Mouse (Mus musculus) hindbrain, embryonic 16.5 days (tissue): ENCODE results near the gene Frmd6. TPM values are rescaled to one million over a fixed set of nuclear protein-coding genes. Genes with fewer than 3 reads are reported as not detected.

ENCODE experiments used
- ATAC-seq: fragments of 200-750 bp; cut with Nextera tagmentation; 2 replicates; pipeline ENCODE4 v1.8.0; 2017; ENCODE audit warnings: moderate TSS enrichment, moderate library complexity
- H3K27ac ChIP-seq: fragments of 300-500 bp; sonication (generic); 2 replicates; pipeline ENCODE4 v1.5.1; 2014; ENCODE audit warnings: low read depth, mild to moderate bottlenecking, control low read depth, low read length, moderate library complexity
- H3K27me3 ChIP-seq: fragments of 300-500 bp; sonication (generic); replicated peaks from 2 replicates; pipeline ENCODE4 v1.6.1; 2014; ENCODE audit warnings: low read length; ENCODE audit not compliant: control insufficient read depth, insufficient read depth
- H3K36me3 ChIP-seq: fragments of 300-500 bp; sonication (generic); 2 replicates; pipeline ENCODE4 v1.6.1; 2014; ENCODE audit warnings: mild to moderate bottlenecking, low read length, moderate library complexity, mixed read lengths; ENCODE audit not compliant: control insufficient read depth, insufficient read depth
- H3K4me1 ChIP-seq: fragments of 300-500 bp; sonication (generic); 2 replicates; pipeline ENCODE4 v1.6.1; 2014; ENCODE audit warnings: low read depth, low read length; ENCODE audit not compliant: control insufficient read depth, insufficient read depth
- H3K4me2 ChIP-seq: fragments of 300-500 bp; sonication (generic); 2 replicates; pipeline ENCODE4 v1.6.1; 2014; ENCODE audit warnings: mild to moderate bottlenecking, low read length, control low read depth, moderate library complexity
- H3K4me3 ChIP-seq: fragments of 300-500 bp; sonication (generic); 2 replicates; pipeline ENCODE4 v1.5.1; 2014; ENCODE audit warnings: mild to moderate bottlenecking, low read length, control low read depth, moderate library complexity
- H3K9ac ChIP-seq: fragments of 300-500 bp; sonication (generic); 2 replicates; pipeline ENCODE4 v1.6.1; 2014; ENCODE audit warnings: low read depth, mild to moderate bottlenecking, control low read depth, low read length, moderate library complexity
- H3K9me3 ChIP-seq: fragments of 300-500 bp; sonication (generic); 2 replicates; pipeline ENCODE4 v1.6.1; 2014; ENCODE audit warnings: mild to moderate bottlenecking, low read length, moderate library complexity; ENCODE audit not compliant: control insufficient read depth
- WGBS: fragments of 180-500 bp; shearing (Covaris S2); extraction: QIAGEN DNeasy Blood & Tissue Kit; methylation state at CpG from one replicate; pipeline ENCODE4 v1.1.7; 2014; 5-methylcytosine and 5-hydroxymethylcytosine counted together
- polyA plus RNA-seq: library from polyadenylated mRNA; unstranded; fragments of >200 nt; fragmentation: Nextera tagmentation; extraction: Ambion mirVana; gene quantifications from 2 replicates; pipeline ENCODE4 v1.2.1, GENCODE M21; 2015

Frmd6 gene
- polyA plus RNA-seq, 1 experiment from 2014 or later: 6.9 TPM

DNA sequence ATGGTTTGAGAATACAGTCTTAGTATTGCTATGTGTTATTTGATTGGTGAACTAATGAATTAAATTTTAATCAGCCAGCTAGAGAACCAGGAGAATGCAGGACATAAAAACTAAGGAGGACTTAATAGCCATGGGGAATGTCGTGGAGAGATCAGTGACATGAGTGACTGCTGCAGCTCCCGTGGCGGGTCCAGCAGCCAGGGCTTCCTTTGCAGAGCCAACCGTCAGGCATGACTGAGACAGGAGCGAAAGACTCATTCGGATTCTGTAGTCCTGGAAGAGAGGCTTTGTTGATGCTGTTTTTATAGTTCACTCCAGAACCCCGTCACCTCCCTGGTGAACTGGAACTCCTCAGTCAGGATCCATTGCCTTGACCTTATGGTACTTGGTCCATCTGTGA lies 38.0 kb downstream of the Frmd6 start:
- no peaks in the 10 kb centered on the region for H3K36me3 ChIP-seq
- ATAC-seq: no peak

DNA sequence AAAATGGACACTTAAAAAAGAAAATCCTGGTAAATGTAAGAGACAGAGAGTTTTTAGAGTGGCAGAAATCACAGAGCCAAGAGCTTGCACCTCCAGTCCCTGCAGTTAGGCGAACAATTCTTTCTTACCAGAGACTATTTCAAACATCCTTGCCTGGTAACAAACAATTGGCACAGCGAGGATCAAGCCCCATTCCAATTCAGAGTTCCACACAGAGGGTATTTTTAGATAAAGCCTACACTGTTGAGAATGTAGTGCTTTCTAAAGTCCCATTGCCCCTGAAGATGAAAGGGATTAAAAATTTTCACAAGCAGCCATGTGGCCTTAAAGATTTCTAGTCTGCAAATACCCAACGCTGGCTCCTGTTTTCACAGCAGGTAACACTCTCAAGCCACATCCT lies 42.5 kb downstream of the Frmd6 start:
- WGBS: 47% methylated on average over 3 of the region's 3 CpGs
- no peak for ATAC-seq
- no peak overlapping the region for H3K4me3 ChIP-seq
- no peak overlapping the region for H3K9ac ChIP-seq
- H3K9me3 ChIP-seq: no peaks in the 10 kb centered on the region
- no peaks in the 10 kb centered on the region for H3K27me3 ChIP-seq
- H3K36me3 ChIP-seq: no peaks in the 10 kb centered on the region
- H3K27ac ChIP-seq: no peak overlapping the region
- H3K4me2 ChIP-seq: no peak overlapping the region
- H3K4me1 ChIP-seq: no peaks in the 10 kb centered on the region; the same call in 1 of the 2 replicates

More for the DNA sequence above, 38.0 kb downstream of the Frmd6 start:
- Histone ChIP-seq H3K4me3 (no peak overlapping the region), H3K9ac (no peak overlapping the region), H3K27me3 (no peaks in the 10 kb centered on the region), H3K27ac (no peak overlapping the region), H3K9me3 (no peaks in the 10 kb centered on the region), H3K4me1 (no peaks in the 10 kb centered on the region; the same call in 1 of the 2 replicates), H3K4me2 (no peak overlapping the region)
- 61% methylated on average over 7 of the region's 7 CpGs for WGBS

DNA sequence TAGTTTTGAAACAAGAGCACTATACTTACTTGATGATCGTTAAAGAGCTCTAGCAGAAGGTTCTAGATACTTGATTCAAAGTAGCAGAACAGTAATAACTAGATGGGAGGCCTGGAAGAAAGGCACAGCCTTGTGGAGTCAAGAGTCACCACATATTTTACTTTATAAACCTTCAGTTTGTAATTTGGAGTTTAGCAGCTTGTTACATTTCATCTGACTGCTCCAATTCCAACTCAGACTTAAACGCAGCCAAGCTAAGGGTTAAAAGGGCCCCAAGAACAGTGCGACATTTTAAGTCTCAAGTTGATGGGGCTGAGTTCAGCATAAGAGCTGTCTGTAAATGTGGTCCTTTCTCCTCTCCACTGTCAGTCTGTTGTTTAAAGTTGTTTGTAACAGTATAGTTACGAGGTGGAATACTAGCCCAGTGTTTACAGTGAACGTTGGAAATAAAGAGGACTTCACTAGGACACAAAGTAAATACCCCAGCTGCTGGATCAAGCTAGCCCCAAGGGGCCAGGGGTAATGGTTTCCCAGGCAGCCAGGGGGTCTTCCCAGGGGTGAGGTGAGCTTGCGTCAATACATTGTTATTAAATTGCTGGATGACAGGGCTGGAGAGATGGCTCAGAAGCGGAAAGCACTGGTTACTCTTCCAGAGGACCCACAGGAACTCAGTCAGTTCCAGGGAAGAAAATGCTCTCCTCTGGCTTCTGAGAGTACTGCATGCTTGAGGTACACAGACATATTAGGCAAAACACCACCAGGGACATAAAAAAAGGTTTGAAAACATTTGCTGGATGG lies 43.1 kb downstream of the Frmd6 start:
- no peak for ATAC-seq
- Histone ChIP-seq H3K27ac (no peak overlapping the region), H3K9ac (no peak overlapping the region), H3K4me2 (no peak overlapping the region), H3K9me3 (no peaks in the 10 kb centered on the region), H3K4me1 (no peaks in the 10 kb centered on the region; the same call in 1 of the 2 replicates), H3K36me3 (no peaks in the 10 kb centered on the region), H3K4me3 (no peak overlapping the region), H3K27me3 (no peaks in the 10 kb centered on the region)
- 47% methylated on average over 7 of the region's 7 CpGs for WGBS

- no peaks in the 10 kb centered on the region; the same call in 1 of the 2 replicates for H3K4me1 ChIP-seq
- no peak overlapping the region for H3K4me3 ChIP-seq
- H3K9me3 ChIP-seq: no peaks in the 10 kb centered on the region
- no peak overlapping the region for H3K9ac ChIP-seq
- no peaks in the 10 kb centered on the region for H3K36me3 ChIP-seq
- ATAC-seq: no peak
- H3K27ac ChIP-seq: no peak overlapping the region
- H3K27me3 ChIP-seq: no peaks in the 10 kb centered on the region
- 84% methylated on average over 9 of the region's 9 CpGs for WGBS
- H3K4me2 ChIP-seq: no peak overlapping the region
Observed at GRCm38 (mm10) chr12:70868988-70869291, 43.6 kb downstream of the Frmd6 start.

GRCm38 (mm10) chr12:70873544-70873943 lies 48.2 kb downstream of the Frmd6 start:
- no peaks in the 10 kb centered on the region for H3K4me1 ChIP-seq
- no peak overlapping the region for H3K4me2 ChIP-seq
- no peak overlapping the region for H3K9ac ChIP-seq
- ATAC-seq: no peak
- H3K9me3 ChIP-seq: no peaks in the 10 kb centered on the region
- no peaks in the 10 kb centered on the region for H3K36me3 ChIP-seq
- H3K27ac ChIP-seq: no peak overlapping the region
- H3K4me3 ChIP-seq: no peak overlapping the region
- no peaks in the 10 kb centered on the region for H3K27me3 ChIP-seq
- 77% methylated on average over 6 of the region's 6 CpGs for WGBS

GRCm38 (mm10) chr12:70876270-70876998 lies 51.1 kb downstream of the Frmd6 start:
- Histone ChIP-seq H3K4me2 (no peak overlapping the region), H3K4me3 (no peak overlapping the region), H3K36me3 (no peaks in the 10 kb centered on the region), H3K9ac (no peak overlapping the region), H3K27me3 (no peaks in the 10 kb centered on the region), H3K9me3 (no peaks in the 10 kb centered on the region), H3K4me1 (peaks cover 3% of the 10 kb centered on the region; the same call in 1 of the 2 replicates), H3K27ac (no peak overlapping the region)
- 87% methylated on average over 21 of the region's 21 CpGs for WGBS
- no peak for ATAC-seq

DNA sequence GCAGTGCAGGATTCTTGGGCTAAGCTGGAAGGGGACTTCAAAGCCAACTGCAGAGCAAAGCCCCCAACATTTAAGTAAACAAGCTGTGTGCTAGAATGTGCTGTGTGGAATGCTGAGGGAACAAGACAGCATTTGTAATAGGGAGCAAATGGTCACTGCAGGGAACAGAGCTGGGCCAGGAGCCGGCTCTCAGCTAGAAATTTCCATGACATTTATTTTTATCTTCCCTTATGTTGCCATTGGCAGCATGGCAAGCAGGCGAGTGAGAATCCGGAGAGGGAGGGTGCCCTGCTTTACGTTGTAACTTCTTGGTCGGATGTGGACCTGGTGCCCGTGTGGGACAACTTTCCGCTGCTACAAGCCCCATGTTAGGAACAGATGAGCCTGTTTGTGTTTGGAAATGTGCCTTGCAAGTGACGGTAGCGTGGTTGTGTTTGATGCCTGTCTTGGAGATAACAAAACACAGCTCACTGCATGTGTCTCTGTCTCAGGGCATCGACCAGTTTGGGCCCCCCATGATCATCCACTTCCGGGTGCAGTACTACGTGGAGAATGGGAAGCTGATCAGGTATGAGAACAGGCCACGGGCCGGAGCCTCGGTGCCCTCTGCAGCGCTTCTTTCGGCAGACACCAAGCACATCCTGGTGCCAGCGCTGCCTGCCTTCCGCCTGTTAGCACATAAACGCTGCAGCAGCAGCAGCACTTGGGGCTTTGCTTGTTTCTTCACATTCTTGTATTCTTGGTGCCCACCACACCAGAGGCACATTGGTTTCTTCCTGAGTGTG lies 52.8 kb downstream of the Frmd6 start:
- Histone ChIP-seq H3K27ac (no peak overlapping the region; the same call in 1 of the 2 replicates), H3K4me3 (no peak overlapping the region), H3K4me2 (no peak overlapping the region), H3K36me3 (no peaks in the 10 kb centered on the region), H3K9ac (no peak overlapping the region), H3K4me1 (peaks cover 8% of the 10 kb centered on the region), H3K9me3 (no peaks in the 10 kb centered on the region), H3K27me3 (no peaks in the 10 kb centered on the region)
- ATAC-seq: no peak
- WGBS: 82% methylated on average over 20 of the region's 20 CpGs

DNA sequence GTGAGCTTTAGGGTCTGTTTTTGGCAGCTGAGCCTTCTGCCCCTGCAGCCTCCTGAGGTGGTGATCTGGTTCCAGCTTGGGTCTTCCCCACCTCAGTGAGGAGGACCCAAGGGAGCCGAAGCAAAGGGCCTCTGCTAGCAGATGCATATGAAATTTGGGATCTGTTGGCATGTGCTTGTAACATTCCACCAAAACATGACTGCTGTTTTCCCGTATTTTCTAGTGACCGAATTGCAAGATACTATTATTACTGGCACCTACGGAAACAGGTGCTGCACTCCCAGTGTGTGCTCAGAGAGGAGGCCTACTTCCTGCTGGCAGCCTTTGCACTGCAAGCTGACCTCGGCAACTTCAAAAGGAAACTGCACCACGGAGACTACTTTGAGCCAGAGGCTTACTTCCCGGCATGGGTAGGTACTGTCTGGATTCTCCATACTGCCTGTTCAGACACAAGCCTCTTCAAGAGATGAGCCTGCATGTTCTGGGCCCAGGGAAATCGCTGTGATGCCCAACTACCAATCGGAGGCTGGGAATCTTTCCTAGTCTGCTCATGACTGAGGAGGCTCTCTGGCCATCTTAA lies 55.2 kb downstream of the Frmd6 start:
- no peak overlapping the region for H3K4me3 ChIP-seq
- H3K36me3 ChIP-seq: no peaks in the 10 kb centered on the region
- no peaks in the 10 kb centered on the region for H3K27me3 ChIP-seq
- 76% methylated on average over 9 of the region's 9 CpGs for WGBS
- no peak overlapping the region for H3K27ac ChIP-seq
- no peak overlapping the region for H3K9ac ChIP-seq
- H3K4me1 ChIP-seq: peaks cover 8% of the 10 kb centered on the region
- H3K4me2 ChIP-seq: no peak overlapping the region
- no peak for ATAC-seq
- no peaks in the 10 kb centered on the region for H3K9me3 ChIP-seq
